9 mouse cellular contexts compared by ENCODE assay signal in genomic region chr6:88812886-88813285, GRCm38 (mm10). TPM values are rescaled to one million over a fixed set of nuclear protein-coding genes. Genes with fewer than 3 reads are reported as not detected.
DNase-seq lines count a peak whose midpoint lies in the region; ATAC-seq and TF ChIP-seq lines count a peak whose summit lies in the region.
"Had no signal": no experiment of that assay in that cellular context is flagged by ENCODE, and none has a peak within 500 bp of the region (broad histone marks: within the 10 kb centered on the region; RNA-seq: fewer than 3 reads in every experiment).

No protein-coding gene starts in this region.

- no peaks in the 10 kb centered on the region for H3K36me3 ChIP-seq in C2C12 (ENCODE audit: control insufficient read depth, insufficient read depth)
- no peaks in the 10 kb centered on the region for H3K36me3 ChIP-seq in lung, postnatal 0 days (ENCODE audit: insufficient read depth, low read length)
- H3K36me3 ChIP-seq: embryonic facial prominence, embryonic 13.5 days had no signal

- no peak overlapping the region for H3ac ChIP-seq in C2C12 (ENCODE audit: control insufficient read depth, insufficient read length, low read depth)

- H3K4me2 ChIP-seq in lung, postnatal 0 days (replicated peaks; ENCODE audit: low read depth, low read length) = no peak overlapping the region
- H3K4me2 ChIP-seq: embryonic facial prominence, embryonic 13.5 days had no signal

- H3K4me3 ChIP-seq in C2C12 (ENCODE audit: insufficient read depth, poor library complexity, severe bottlenecking) = no peak overlapping the region
- no peak overlapping the region for H3K4me3 ChIP-seq in lung, postnatal 0 days (ENCODE audit: low read depth, low read length)
- H3K4me3 ChIP-seq: embryonic facial prominence, embryonic 13.5 days had no signal

- TF ChIP-seq CTCF in C2C12 (IDR thresholded peaks at IDR 0.05; ENCODE audit: control insufficient read depth, insufficient read depth, insufficient read length) = peak; percentile 22
- peak; percentile 86 for TF ChIP-seq CTCF in lung, postnatal 0 days (IDR thresholded peaks at IDR 0.05)

- H3K79me3 ChIP-seq in C2C12 (ENCODE audit: low read depth) = no peaks in the 10 kb centered on the region

- peaks cover 8% of the 10 kb centered on the region; the same call in 1 of the 2 replicates for H3K4me1 ChIP-seq in lung, postnatal 0 days (ENCODE audit: insufficient read depth, low read depth, low read length)

- intact Hi-C loops in heart, postnatal 10 days (cut with DNase I) = no loop called here
- intact Hi-C loops in heart, postnatal 25 days (cut with DNase I) = no loop called here

- H3K79me2 ChIP-seq in C2C12 (ENCODE audit: control insufficient read depth, insufficient read depth) = no peaks in the 10 kb centered on the region

- H3K27ac ChIP-seq in lung, postnatal 0 days (ENCODE audit: low read length) = no peak overlapping the region
- H3K27ac ChIP-seq: embryonic facial prominence, embryonic 13.5 days had no signal

- no peaks in the 10 kb centered on the region for H3K9me3 ChIP-seq in lung, postnatal 0 days (ENCODE audit: low read length)
- H3K9me3 ChIP-seq: embryonic facial prominence, embryonic 13.5 days had no signal

- peak; percentile 56 to 71 for DNase-seq in heart, postnatal 10 days
- no peak for DNase-seq in heart, postnatal 25 days (ENCODE audit: low spot score)
- peak; percentile 58 for DNase-seq in heart, postnatal 4 days
- peak; percentile 73 for DNase-seq in lung, postnatal 0 days (ENCODE audit: low spot score)
- DNase-seq in frontal cortex, postnatal 14 days (ENCODE audit: low spot score in 2 of 2) = no peak
- no peak for DNase-seq in layer of hippocampus, postnatal 25 days (ENCODE audit: extremely low spot score in 1 of 2, low spot score in 1 of 2)

- ATAC-seq in activated CD4-positive, CD25-positive, alpha-beta regulatory T cell, adult 4 months = peak; percentile 36
- ATAC-seq in lung, postnatal 0 days = no peak

- 79% methylated on average over 3 of the region's 3 CpGs for WGBS in lung, postnatal 0 days

- no peaks in the 10 kb centered on the region for H3K27me3 ChIP-seq in C2C12 (ENCODE audit: control insufficient read depth, insufficient read depth, insufficient read length)
- no peaks in the 10 kb centered on the region for H3K27me3 ChIP-seq in lung, postnatal 0 days (replicated peaks; ENCODE audit: insufficient read depth, low read length)
- H3K27me3 ChIP-seq: embryonic facial prominence, embryonic 13.5 days had no signal

- H3K9ac ChIP-seq in lung, postnatal 0 days (replicated peaks; ENCODE audit: low read depth) = no peak overlapping the region
- H3K9ac ChIP-seq: embryonic facial prominence, embryonic 13.5 days had no signal

- TF ChIP-seq EP300 in lung, postnatal 0 days (IDR thresholded peaks at IDR 0.05) = no peak

TF ChIP-seq in C2C12, 6 proteins besides CTCF, POLR2A, EP300 and RAD21:
- TF ChIP-seq MYOG (IDR thresholded peaks at IDR 0.05; ENCODE audit: control insufficient read depth, extremely low read depth, insufficient read length) (no peak), USF1 (IDR thresholded peaks at IDR 0.05; ENCODE audit: low read depth) (no peak), MAX (IDR thresholded peaks at IDR 0.05) (no peak), CEBPB (IDR thresholded peaks at IDR 0.05; ENCODE audit: low read depth) (no peak), MYOD1 (IDR thresholded peaks at IDR 0.05; ENCODE audit: control insufficient read depth, insufficient read length, low read depth) (no peak), FOSL1 (IDR thresholded peaks at IDR 0.05; ENCODE audit: insufficient read depth, low read length, poor library complexity, severe bottlenecking) (no peak)

RNA-seq across cellular contexts. Expression of gene Abtb1, which starts 28.9 kb away (rescaled TPM):
- 10 to 100 TPM; 18.7 to 21.0 TPM for total RNA-seq in heart, postnatal 10 days (2021)
- total RNA-seq in heart, postnatal 25 days (2021) = 10 to 100 TPM; 21.9 to 23.3 TPM
- polyA plus RNA-seq in C2C12 (2012; fragmentation: generic; extraction: Trizol) = 6.7 TPM
- polyA plus RNA-seq in activated CD4-positive, CD25-positive, alpha-beta regulatory T cell, adult 4 months (2017; shearing (Covaris generic)) = 10 to 100 TPM; 42.8 to 57.5 TPM
- total RNA-seq in heart, postnatal 4 days (2021) = 10 to 100 TPM; 14.8 to 19.6 TPM
- 59.5 and 70.3 TPM in 2 replicates for polyA plus RNA-seq in lung, postnatal 0 days (2015; fragmentation: Nextera tagmentation; extraction: Ambion mirVana)
- total RNA-seq in layer of hippocampus, postnatal 25 days (2021) = 10 to 100 TPM; 32.7 to 34.1 TPM

Comparison
In these comparisons a context has a peak if more than half of its experiments do, and no peak if none do; other contexts are left out.
1. DNase-seq: peak in heart, postnatal 10 days (2 of 2), heart, postnatal 4 days (single experiment) and lung, postnatal 0 days (single experiment); none in heart, postnatal 25 days (single experiment), frontal cortex, postnatal 14 days (0 of 2) and layer of hippocampus, postnatal 25 days (0 of 2).